Mouse (Mus musculus): ENCODE data around the gene Espl1.

- TF ChIP-seq CTCF (IDR thresholded peaks at IDR 0.05; ENCODE audit: insufficient read depth, low read depth, low read length) (no peak), POLR2A (IDR thresholded peaks at IDR 0.05; ENCODE audit: insufficient read depth, low read depth, low read length) (no peak)
These were observed 39.2 kb downstream of the Espl1 start for GRCm38 (mm10) chr15:102335254-102335653.
